Mouse (Mus musculus) gastrocnemius, adult 8-10 months (tissue): ENCODE measurements around the gene Ccdc18. TPM values are rescaled to one million over a fixed set of nuclear protein-coding genes. Genes with fewer than 3 reads are reported as not detected.
"Not testable (repeated sequence)": the region's sequence is repeated elsewhere in the genome, so short reads cannot be mapped to it uniquely, and the experiment has no call there.

Source experiments
- DNase-seq, 2 experiments: peaks; one replicate each; pipeline ENCODE4 v3.0.0; 2022; ENCODE audit warnings: low spot score in 2 of 2
- total RNA-seq, 4 experiments: library from RNA; stranded (reverse); gene quantifications; 2 replicates each; pipeline ENCODE4 v1.2.4; 2022

Gene Ccdc18
- total RNA-seq, 4 experiments from 2014 or later: 0.17 TPM; not detected in 3

DNA sequence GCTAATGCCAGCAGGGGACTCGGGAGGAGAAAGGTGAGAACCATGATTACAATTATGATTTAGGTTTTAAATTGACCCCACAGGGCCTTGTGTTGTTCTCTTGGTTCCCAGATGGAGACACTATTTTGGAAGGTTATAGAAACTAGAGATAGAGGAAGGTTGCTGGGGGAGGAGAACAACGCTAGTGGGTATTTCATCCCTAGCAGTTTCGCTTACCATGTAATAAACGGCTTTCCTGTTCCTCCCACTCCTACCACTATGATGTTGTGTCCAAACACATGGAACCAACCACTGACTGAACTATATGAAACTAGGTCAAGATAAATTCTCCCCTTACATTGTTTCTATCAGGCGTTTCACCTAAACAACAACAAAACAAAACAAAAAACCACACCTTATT is 122.6 kb downstream of the Ccdc18 start:
- no peak for DNase-seq

DNA sequence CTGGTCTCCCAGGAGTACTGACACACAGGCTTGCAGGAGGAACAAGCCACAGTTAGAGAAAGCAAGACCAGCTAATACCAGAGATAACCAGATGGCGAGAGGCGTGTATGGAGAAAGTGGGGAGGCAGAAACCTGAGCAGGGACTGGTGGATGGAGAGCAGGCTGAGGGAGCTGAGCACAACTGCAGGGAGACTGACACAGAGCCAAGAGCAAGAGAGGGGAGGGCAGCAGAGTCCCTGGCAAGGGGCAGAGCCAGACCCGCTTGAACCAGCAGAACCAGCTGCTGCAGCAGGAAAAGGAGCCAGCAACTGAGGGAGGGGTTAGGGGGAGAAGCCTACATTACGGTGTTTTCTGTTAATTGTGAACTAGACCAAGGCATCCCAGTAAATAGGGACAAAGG is 130.0 kb downstream of the Ccdc18 start:
- no peak for DNase-seq

GRCm38 (mm10) chr5:108263785-108264184 is 131.1 kb downstream of the Ccdc18 start:
- DNase-seq: not testable (repeated sequence)

DNA sequence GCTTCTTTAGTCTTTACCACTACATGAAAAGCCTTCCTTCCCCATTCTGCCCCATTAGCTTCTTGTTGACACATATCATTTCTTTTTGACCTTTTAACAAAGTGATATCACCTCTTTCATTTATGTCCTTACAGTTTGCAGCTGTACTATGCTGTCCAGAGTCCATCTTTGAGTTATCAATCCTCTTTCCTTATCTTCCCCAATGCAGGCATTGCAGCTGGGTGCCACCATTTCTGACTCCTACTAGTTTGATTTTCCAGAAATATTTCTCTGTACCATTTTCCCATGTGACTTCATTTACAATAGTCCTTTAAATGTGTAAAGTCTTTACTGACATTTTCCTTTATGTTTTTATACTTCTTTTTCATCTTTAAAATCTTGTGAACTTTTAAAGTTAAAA is 134.3 kb downstream of the Ccdc18 start:
- no peak for DNase-seq

- peak; percentile 68 to 76 for DNase-seq
Observed at GRCm38 (mm10) chr5:108268127-108269062, 135.7 kb downstream of the Ccdc18 start, which contains the start of gene Dr1. Dr1 (plus strand) TSS chr5:108268897.

DNA sequence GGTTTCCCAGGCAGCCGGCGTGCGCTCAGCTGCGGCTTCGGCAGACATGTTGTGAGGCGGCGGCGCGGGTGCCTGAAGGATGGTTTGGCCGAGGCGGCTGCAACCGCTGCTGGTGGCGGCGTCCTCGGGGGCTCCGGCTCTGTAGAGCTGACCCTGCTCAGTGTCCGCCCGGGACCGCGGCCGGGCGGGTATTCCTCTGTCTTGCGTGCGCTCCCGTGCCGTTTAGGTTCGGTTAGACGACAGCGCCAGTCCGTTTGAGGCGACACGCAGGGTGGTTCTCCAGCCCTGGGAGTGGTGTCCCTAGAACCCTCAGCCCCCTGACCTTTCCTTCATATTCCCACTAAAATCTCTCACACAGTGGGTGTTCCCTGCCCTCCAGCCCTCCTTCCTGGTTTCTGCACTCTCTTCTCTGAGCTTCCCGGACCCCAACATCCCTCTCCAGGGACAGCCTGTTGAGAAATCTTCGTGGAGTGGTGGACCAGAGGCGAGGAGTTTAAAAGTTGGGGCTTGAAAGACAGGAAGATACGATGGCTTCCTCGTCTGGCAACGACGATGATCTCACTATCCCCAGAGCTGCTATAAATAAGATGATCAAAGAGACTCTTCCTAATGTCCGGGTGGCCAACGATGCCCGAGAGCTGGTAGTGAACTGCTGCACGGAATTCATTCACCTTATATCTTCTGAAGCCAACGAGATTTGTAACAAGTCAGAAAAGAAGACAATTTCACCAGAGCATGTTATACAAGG is 136.6 kb downstream of the Ccdc18 start:
- DNase-seq: no peak

DNA sequence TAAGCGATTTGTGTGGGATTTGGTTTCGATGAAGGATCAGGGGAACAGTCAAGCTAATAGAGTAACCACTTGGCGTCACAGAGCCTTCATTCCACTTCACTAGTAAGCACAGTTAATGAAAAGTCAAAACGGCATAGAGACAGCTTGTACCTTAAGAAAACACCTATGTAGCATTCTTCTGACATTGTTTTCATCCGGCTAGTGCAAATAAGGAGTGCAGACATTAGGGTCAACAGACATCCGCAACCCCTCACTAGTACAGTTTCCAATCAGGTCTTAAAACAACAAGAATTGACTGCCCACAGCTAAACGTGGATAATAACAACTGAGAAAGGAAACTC is 137.1 kb downstream of the Ccdc18 start:
- no peak for DNase-seq

GRCm38 (mm10) chr5:108270415-108270814 is 137.7 kb downstream of the Ccdc18 start:
- no peak for DNase-seq

GRCm38 (mm10) chr5:108271345-108271744 is 138.7 kb downstream of the Ccdc18 start:
- DNase-seq: not testable (repeated sequence)

Other genes starting within 250 kb of the Ccdc18 start
- 10 to 100 TPM; 33.4 to 46.0 (median 39.4) TPM for gene Rpl5, start 232.4 kb upstream of the Ccdc18 start, total RNA-seq
- gene Fam69a, start 145.8 kb upstream of the Ccdc18 start, total RNA-seq: 10 to 100 TPM; 29.3 to 38.2 (median 31.6) TPM
- gene Mtf2, start 67.2 kb upstream of the Ccdc18 start, total RNA-seq: 10 to 100 TPM in 3 of 4 experiments, 1 to 10 TPM in 1; 9.7 to 12.1 (median 11.3) TPM
- gene Tmed5, start 255 bp upstream of the Ccdc18 start, total RNA-seq: 10 to 100 TPM; 22.9 to 31.5 (median 26.8) TPM
- 10 to 100 TPM; 15.2 to 18.5 (median 16.9) TPM for gene Dr1, start 136.0 kb downstream of the Ccdc18 start, total RNA-seq
- gene Pigg, start 179.7 kb downstream of the Ccdc18 start, total RNA-seq: 1 to 10 TPM; 3.3 to 4.3 (median 4.2) TPM
- under 1 TPM; 0.35 to 0.56 (median 0.41) TPM for gene Gm42517, start 235.0 kb downstream of the Ccdc18 start, total RNA-seq